Mouse (Mus musculus) neural tube, embryonic 12.5 days (tissue): ENCODE data around the gene Csn2. TPM values are rescaled to one million over a fixed set of nuclear protein-coding genes. Genes with fewer than 3 reads are reported as not detected.

Experiments
- ATAC-seq: fragments of 200-750 bp; cut with Nextera tagmentation; 2 replicates; pipeline ENCODE4 v1.8.0; 2017; ENCODE audit warnings: low read depth, mild to moderate bottlenecking, moderate TSS enrichment, moderate library complexity; ENCODE audit not compliant: low FRiP score
- H3K27ac ChIP-seq: fragments of 300-500 bp; sonication (generic); 2 replicates; pipeline ENCODE4 v1.5.1; 2016
- H3K27me3 ChIP-seq: fragments of 300-500 bp; sonication (generic); replicated peaks from 2 replicates; pipeline ENCODE4 v1.6.1; 2016; ENCODE audit warnings: mild to moderate bottlenecking
- H3K36me3 ChIP-seq: fragments of 300-500 bp; sonication (generic); 2 replicates; pipeline ENCODE4 v1.6.1; 2016; ENCODE audit warnings: mild to moderate bottlenecking
- H3K4me1 ChIP-seq: fragments of 300-500 bp; sonication (generic); 2 replicates; pipeline ENCODE4 v1.6.1; 2016
- H3K4me2 ChIP-seq: fragments of 300-500 bp; sonication (generic); replicated peaks from 2 replicates; pipeline ENCODE4 v1.6.1; 2016; ENCODE audit warnings: mild to moderate bottlenecking
- H3K4me3 ChIP-seq: fragments of 300-500 bp; sonication (generic); 2 replicates; pipeline ENCODE4 v1.5.1; 2016
- H3K9ac ChIP-seq: fragments of 300-500 bp; sonication (generic); 2 replicates; pipeline ENCODE4 v1.6.1; 2016; ENCODE audit warnings: mild to moderate bottlenecking
- H3K9me3 ChIP-seq: fragments of 300-500 bp; sonication (generic); 2 replicates; pipeline ENCODE4 v1.6.1; 2016; ENCODE audit warnings: mild to moderate bottlenecking
- whole genome bisulfite sequencing: fragments of 180-500 bp; shearing (Covaris S2); methylation state at CpG from one replicate; pipeline ENCODE4 v1.1.7; 2016; 5-methylcytosine and 5-hydroxymethylcytosine counted together
- polyA plus RNA-seq: library from polyadenylated mRNA; unstranded; fragments of >200 nt; fragmentation: Nextera tagmentation; extraction: Ambion mirVana; gene quantifications from 2 replicates; pipeline ENCODE4 v1.2.1, GENCODE M21; 2016

The Csn2 gene
- not detected in 2 replicates for polyA plus RNA-seq

- no peaks in the 10 kb centered on the region for H3K9me3 ChIP-seq
These were observed at the start of gene Csn2 for GRCm38 (mm10) chr5:87699530-87699929. Csn2 (minus strand) TSS chr5:87699630.

GRCm38 (mm10) chr5:87734821-87735220, 35.4 kb upstream of the Csn2 start:
- Histone ChIP-seq H3K36me3 (no peaks in the 10 kb centered on the region), H3K4me1 (no peaks in the 10 kb centered on the region), H3K27me3 (no peaks in the 10 kb centered on the region), H3K4me3 (no peak overlapping the region), H3K9ac (no peak overlapping the region), H3K27ac (no peak overlapping the region), H3K9me3 (no peaks in the 10 kb centered on the region), H3K4me2 (no peak overlapping the region)
- ATAC-seq: no peak

More at GRCm38 (mm10) chr5:87699530-87699929, at the start of gene Csn2:
- H3K4me1 ChIP-seq: no peaks in the 10 kb centered on the region
- no peaks in the 10 kb centered on the region for H3K36me3 ChIP-seq
- no peak for ATAC-seq
- no peak within 1 kb of the TSS for H3K4me3 ChIP-seq
- H3K27me3 ChIP-seq: no peaks in the 10 kb centered on the region
- no peak within 1 kb of the TSS for H3K4me2 ChIP-seq
- no peak within 1 kb of the TSS for H3K27ac ChIP-seq
- no peak within 1 kb of the TSS for H3K9ac ChIP-seq
- WGBS: 63% methylated on average over 3 of the region's 3 CpGs

- ATAC-seq: no peak
- Histone ChIP-seq H3K27me3 (no peaks in the 10 kb centered on the region), H3K4me3 (no peak overlapping the region), H3K9ac (no peak overlapping the region), H3K4me1 (no peaks in the 10 kb centered on the region), H3K27ac (no peak overlapping the region), H3K36me3 (no peaks in the 10 kb centered on the region), H3K9me3 (no peaks in the 10 kb centered on the region), H3K4me2 (no peak overlapping the region)
- WGBS: 90% methylated on average over 1 of the region's 1 CpGs
These were observed 6.5 kb upstream of the Csn2 start for GRCm38 (mm10) chr5:87705891-87706290.

GRCm38 (mm10) chr5:87665908-87666307, 33.5 kb downstream of the Csn2 start, which contains the start of gene Csn1s1:
Csn1s1 (plus strand) TSS chr5:87666208.
- no peaks in the 10 kb centered on the region for H3K9me3 ChIP-seq
- no peak within 1 kb of the TSS for H3K4me3 ChIP-seq
- no peak within 1 kb of the TSS for H3K9ac ChIP-seq
- H3K27ac ChIP-seq: no peak within 1 kb of the TSS
- no peaks in the 10 kb centered on the region for H3K4me1 ChIP-seq
- H3K36me3 ChIP-seq: no peaks in the 10 kb centered on the region
- H3K27me3 ChIP-seq: no peaks in the 10 kb centered on the region
- no peak for ATAC-seq
- no peak within 1 kb of the TSS for H3K4me2 ChIP-seq

- Histone ChIP-seq H3K4me1 (no peaks in the 10 kb centered on the region), H3K27ac (no peak overlapping the region), H3K9ac (no peak overlapping the region), H3K27me3 (no peaks in the 10 kb centered on the region), H3K36me3 (no peaks in the 10 kb centered on the region), H3K4me3 (no peak overlapping the region), H3K4me2 (no peak overlapping the region), H3K9me3 (no peaks in the 10 kb centered on the region)
- no peak for ATAC-seq
These were observed 56.6 kb downstream of the Csn2 start for GRCm38 (mm10) chr5:87642787-87643186.

Other genes with a start within 250 kb of the Csn2 start
- not detected in 2 replicates for gene Ugt2a2, start 217.4 kb downstream of the Csn2 start, polyA plus RNA-seq
- not detected in 2 replicates for gene Gm43638, start 212.8 kb downstream of the Csn2 start, polyA plus RNA-seq
- gene Ugt2a1, start 208.8 kb downstream of the Csn2 start, polyA plus RNA-seq: not detected in 2 replicates
- gene Sult1b1, start 161.4 kb downstream of the Csn2 start, polyA plus RNA-seq: not detected in 2 replicates
- gene Sult1d1, start 130.6 kb downstream of the Csn2 start, polyA plus RNA-seq: not detected in 2 replicates
- not detected in 2 replicates for gene Sult1e1, start 108.0 kb downstream of the Csn2 start, polyA plus RNA-seq
- not detected in 2 replicates for gene Csn1s1, start 33.4 kb downstream of the Csn2 start, polyA plus RNA-seq
- not detected in 2 replicates for gene Csn1s2a, start 74.9 kb upstream of the Csn2 start, polyA plus RNA-seq
- gene Csn1s2b, start 108.5 kb upstream of the Csn2 start, polyA plus RNA-seq: not detected in 2 replicates
- not detected in 2 replicates for gene Prr27, start 126.1 kb upstream of the Csn2 start, polyA plus RNA-seq
- not detected in 2 replicates for gene Odam, start 185.4 kb upstream of the Csn2 start, polyA plus RNA-seq
- gene Csn3, start 225.9 kb upstream of the Csn2 start, polyA plus RNA-seq: 0.20 and 0.31 TPM in 2 replicates